Mouse (Mus musculus) limb, embryonic 14.5 days (tissue): ENCODE measurements around the gene Zdhhc14. TPM values are rescaled to one million over a fixed set of nuclear protein-coding genes. Genes with fewer than 3 reads are reported as not detected.

ENCODE experiments used
- ATAC-seq: fragments of 200-750 bp; cut with Nextera tagmentation; 2 replicates; pipeline ENCODE4 v1.8.0; 2017; ENCODE audit warnings: low read depth, moderate number of reproducible peaks, moderate TSS enrichment; ENCODE audit not compliant: low FRiP score
- DNase-seq: peaks from one replicate; pipeline ENCODE4 v3.0.0-alpha.2; 2015; ENCODE audit warnings: low spot score
- H3K27ac ChIP-seq: fragments of 300-500 bp; sonication (generic); replicated peaks from 2 replicates; pipeline ENCODE4 v1.5.1; 2014; ENCODE audit warnings: low read depth, mild to moderate bottlenecking, low read length, moderate library complexity, mixed read lengths
- H3K27me3 ChIP-seq: fragments of 300-500 bp; sonication (generic); 2 replicates; pipeline ENCODE4 v1.6.1; 2014; ENCODE audit warnings: low read length, mixed read lengths; ENCODE audit not compliant: control insufficient read depth, insufficient read depth
- H3K36me3 ChIP-seq: fragments of 300-500 bp; sonication (generic); 2 replicates; pipeline ENCODE4 v1.6.1; 2014; ENCODE audit warnings: mild to moderate bottlenecking, low read length, moderate library complexity, mixed read lengths; ENCODE audit not compliant: control insufficient read depth, insufficient read depth
- H3K4me1 ChIP-seq: fragments of 300-500 bp; sonication (generic); 2 replicates; pipeline ENCODE4 v1.6.1; 2014; ENCODE audit warnings: antibody characterized with exemption, low read length, mixed read lengths; ENCODE audit not compliant: control insufficient read depth, insufficient read depth
- H3K4me2 ChIP-seq: fragments of 300-500 bp; sonication (generic); replicated peaks from 2 replicates; pipeline ENCODE4 v1.6.1; 2014; ENCODE audit warnings: low read depth, mild to moderate bottlenecking, low read length, moderate library complexity; ENCODE audit not compliant: severe bottlenecking
- H3K4me3 ChIP-seq: fragments of 300-500 bp; sonication (generic); replicated peaks from 2 replicates; pipeline ENCODE4 v1.5.1; 2014; ENCODE audit warnings: low read length
- H3K9ac ChIP-seq: fragments of 300-500 bp; sonication (generic); 2 replicates; pipeline ENCODE4 v1.6.1; 2014; ENCODE audit warnings: mild to moderate bottlenecking, low read depth, low read length, moderate library complexity; ENCODE audit not compliant: severe bottlenecking
- H3K9me3 ChIP-seq: fragments of 300-500 bp; sonication (generic); 2 replicates; pipeline ENCODE4 v1.6.1; 2016; ENCODE audit warnings: low read length; ENCODE audit not compliant: control insufficient read depth
- POLR2A ChIP-seq: fragments of 200-500 bp; IDR thresholded peaks from 2 replicates; pipeline ENCODE4 v1.8.0; 2012; ENCODE audit warnings: inconsistent platforms, mild to moderate bottlenecking, moderate library complexity, borderline replicate concordance; ENCODE audit not compliant: insufficient read depth, insufficient read length; ENCODE audit errors: extremely low read depth
- WGBS: fragments of 180-500 bp; shearing (Covaris S2); extraction: QIAGEN DNeasy Blood & Tissue Kit; methylation state at CpG from one replicate; pipeline ENCODE4 v1.1.7; 2014; 5-methylcytosine and 5-hydroxymethylcytosine counted together
- polyA plus RNA-seq, 2 experiments: library from polyadenylated mRNA; depleted of rRNA in 1 of 2; stranded (reverse) in 1 of 2; unstranded in 1 of 2; fragments of >200 nt; fragmentation: Nextera tagmentation in 1 of 2; extraction: Ambion mirVana in 1 of 2; gene quantifications; 2 replicates each; pipeline versions ENCODE4 v1.2.1 to v1.2.3; 2012 to 2014

Zdhhc14 gene
- polyA plus RNA-seq, 2 experiments, result 3.0 to 4.3 TPM

- H3K4me1 ChIP-seq, result peaks cover 5% of the 10 kb centered on the region; the same call in 1 of the 2 replicates
- no peaks in the 10 kb centered on the region for H3K27me3 ChIP-seq
- DNase-seq (no peak), ATAC-seq (no peak)
- no peak overlapping the region for H3K4me3 ChIP-seq
- H3K36me3 ChIP-seq, result no peaks in the 10 kb centered on the region
- H3K27ac ChIP-seq, result no peak overlapping the region
- no peaks in the 10 kb centered on the region for H3K9me3 ChIP-seq
- WGBS, result 73% methylated on average over 5 of the region's 5 CpGs
- H3K4me2 ChIP-seq, result no peak overlapping the region
- no peak overlapping the region for H3K9ac ChIP-seq
- TF ChIP-seq POLR2A, result no peak
These were observed 301.9 kb downstream of the Zdhhc14 start for GRCm38 (mm10) chr17:5794276-5794675.

GRCm38 (mm10) chr17:5795369-5795768 lies 303.0 kb downstream of the Zdhhc14 start:
- ATAC-seq, result no peak
- WGBS, result 74% methylated on average over 5 of the region's 5 CpGs
- H3K27me3 ChIP-seq, result no peaks in the 10 kb centered on the region

GRCm38 (mm10) chr17:5795878-5796277 lies 303.5 kb downstream of the Zdhhc14 start:
- ATAC-seq, result peak; percentile 84
- no peak for TF ChIP-seq POLR2A
- no peak overlapping the region for H3K4me3 ChIP-seq
- H3K9me3 ChIP-seq, result no peaks in the 10 kb centered on the region
- no peaks in the 10 kb centered on the region for H3K27me3 ChIP-seq
- H3K27ac ChIP-seq, result no peak overlapping the region
- WGBS, result under 1% methylated on average over 5 of the region's 5 CpGs
- no peaks in the 10 kb centered on the region for H3K36me3 ChIP-seq
- no peak overlapping the region for H3K4me2 ChIP-seq
- peaks cover 5% of the 10 kb centered on the region; the same call in 1 of the 2 replicates for H3K4me1 ChIP-seq
- DNase-seq, result peak; percentile 93
- no peak overlapping the region for H3K9ac ChIP-seq

More at GRCm38 (mm10) chr17:5795369-5795768, 303.0 kb downstream of the Zdhhc14 start:
- no peak overlapping the region for H3K27ac ChIP-seq
- no peak overlapping the region for H3K4me3 ChIP-seq
- H3K4me2 ChIP-seq, result no peak overlapping the region
- no peaks in the 10 kb centered on the region for H3K9me3 ChIP-seq
- no peak for DNase-seq
- TF ChIP-seq POLR2A, result no peak
- peaks cover 5% of the 10 kb centered on the region; the same call in 1 of the 2 replicates for H3K4me1 ChIP-seq
- H3K36me3 ChIP-seq, result no peaks in the 10 kb centered on the region
- H3K9ac ChIP-seq, result no peak overlapping the region

GRCm38 (mm10) chr17:5797124-5797760 lies 304.9 kb downstream of the Zdhhc14 start:
- Histone ChIP-seq H3K4me2 (no peak overlapping the region), H3K36me3 (no peaks in the 10 kb centered on the region), H3K27me3 (no peaks in the 10 kb centered on the region), H3K4me1 (peaks cover 5% of the 10 kb centered on the region; the same call in 1 of the 2 replicates), H3K9ac (no peak overlapping the region), H3K9me3 (no peaks in the 10 kb centered on the region), H3K4me3 (no peak overlapping the region), H3K27ac (no peak overlapping the region)
- 66% methylated on average over 5 of the region's 5 CpGs for WGBS
- no peak for ATAC-seq
- no peak for TF ChIP-seq POLR2A
- DNase-seq, result no peak

GRCm38 (mm10) chr17:5798221-5798801 lies 306.0 kb downstream of the Zdhhc14 start:
- ATAC-seq, result no peak
- peaks cover 5% of the 10 kb centered on the region; the same call in 1 of the 2 replicates for H3K4me1 ChIP-seq
- no peak overlapping the region for H3K27ac ChIP-seq
- DNase-seq, result no peak
- no peak overlapping the region for H3K9ac ChIP-seq
- H3K9me3 ChIP-seq, result no peaks in the 10 kb centered on the region
- 54% methylated on average over 13 of the region's 13 CpGs for WGBS
- H3K36me3 ChIP-seq, result no peaks in the 10 kb centered on the region
- H3K4me2 ChIP-seq, result no peak overlapping the region
- H3K4me3 ChIP-seq, result no peak overlapping the region
- no peak for TF ChIP-seq POLR2A
- H3K27me3 ChIP-seq, result no peaks in the 10 kb centered on the region

- WGBS, result 66% methylated on average over 5 of the region's 5 CpGs
These were observed 306.5 kb downstream of the Zdhhc14 start for GRCm38 (mm10) chr17:5798900-5799299.

More at GRCm38 (mm10) chr17:5798900-5799299, 306.5 kb downstream of the Zdhhc14 start:
- Histone ChIP-seq H3K4me1 (peaks cover 7% of the 10 kb centered on the region), H3K9me3 (no peaks in the 10 kb centered on the region), H3K4me3 (no peak overlapping the region), H3K9ac (no peak overlapping the region), H3K36me3 (no peaks in the 10 kb centered on the region), H3K4me2 (no peak overlapping the region), H3K27me3 (no peaks in the 10 kb centered on the region), H3K27ac (no peak overlapping the region)
- no peak for DNase-seq
- no peak for ATAC-seq
- TF ChIP-seq POLR2A, result no peak
